Mouse (Mus musculus) embryonic stem cell, embryonic (primary cell): Measurements from ENCODE around the gene Abcg2.

Source experiments
- CTCF ChIA-PET, 4 experiments: fragments of 300-600 bp in 2 of 4; fragments of 350-600 bp in 2 of 4; sonication (Branson Sonifier 250); formaldehyde crosslinking; loops; one replicate each; lab custom pipeline; 2022; ENCODE audit warnings: inconsistent platforms in 2 of 4; lab: Charles Lee
- POLR2A ChIA-PET, 4 experiments: fragments of 300-600 bp in 2 of 4; fragments of 350-600 bp in 2 of 4; sonication (Branson Sonifier 250); formaldehyde crosslinking; loops; one replicate each; lab custom pipeline; 2022; ENCODE audit warnings: antibody characterized with exemption in 4 of 4, inconsistent platforms in 1 of 4; lab: Charles Lee

Gene Abcg2

GRCm38 (mm10) chr6:58691584-58691983, 107.3 kb downstream of the Abcg2 start:
- ChIA-PET POLR2A (no interaction called here), CTCF (no interaction called here)

DNA sequence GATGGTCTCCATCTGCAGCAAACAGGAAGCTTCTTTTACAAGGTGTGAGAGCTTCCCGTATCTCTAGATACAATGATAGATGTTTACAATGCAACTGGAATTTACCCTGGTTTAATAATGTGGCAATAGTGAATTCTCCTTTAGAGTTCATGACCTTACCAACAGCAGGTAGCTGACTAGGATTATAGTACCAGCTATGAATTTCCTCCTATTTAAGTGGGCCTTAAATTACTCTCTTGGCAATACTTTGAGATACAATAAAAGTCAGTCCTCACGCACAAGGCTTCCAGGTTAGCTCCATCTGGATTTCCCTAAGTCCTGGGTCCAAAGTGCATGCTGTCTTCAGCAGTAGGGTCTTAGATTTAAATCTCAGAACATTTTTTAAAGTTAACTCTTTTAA, 109.9 kb downstream of the Abcg2 start:
- POLR2A ChIA-PET = no interaction called here
- CTCF ChIA-PET = no interaction called here

DNA sequence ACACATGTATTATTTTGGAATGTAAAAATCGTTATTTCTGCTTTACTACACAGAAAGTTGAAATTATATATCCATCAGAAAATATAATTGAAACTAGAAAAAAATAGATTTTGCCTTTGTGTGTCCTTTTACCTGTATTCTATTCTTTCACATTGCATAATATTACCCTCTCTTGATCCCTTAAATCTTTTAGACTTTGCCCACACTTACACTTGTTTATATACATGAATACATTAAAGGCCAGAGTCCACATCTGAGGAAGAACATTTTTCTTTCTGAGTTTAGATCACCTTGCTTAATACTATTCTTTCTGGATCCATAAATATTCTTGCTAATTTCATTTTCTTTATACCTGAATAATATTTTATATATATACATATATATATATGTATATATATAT, 110.4 kb downstream of the Abcg2 start:
- CTCF ChIA-PET = no interaction called here
- POLR2A ChIA-PET = no interaction called here

- CTCF ChIA-PET = interaction anchor here in 1 of 4 experiments (0.6 kb wide), 1 partner anchor 1897 kb away, joined by 3 read pairs; no protein-coding TSS in a partner anchor
- POLR2A ChIA-PET = no interaction called here
Observed at GRCm38 (mm10) chr6:58710369-58710768, 126.0 kb downstream of the Abcg2 start.

DNA sequence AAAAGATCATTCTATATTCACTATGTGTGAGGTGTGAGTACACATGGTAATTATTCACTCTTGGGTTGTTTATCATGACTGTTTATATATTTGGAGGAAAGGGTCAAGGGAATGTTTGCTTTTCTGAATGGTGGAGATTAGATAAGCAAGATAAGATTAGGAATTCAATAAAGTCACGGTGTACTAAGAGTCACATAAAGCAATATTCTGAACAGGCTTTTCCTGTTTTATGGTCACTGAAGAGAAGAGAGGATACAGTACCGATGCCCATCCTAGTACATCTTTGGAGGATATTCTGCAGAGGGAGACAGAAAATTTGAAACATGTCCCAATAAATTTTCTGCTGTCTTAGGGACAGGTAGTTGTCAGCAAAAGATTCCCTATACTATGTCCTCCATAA, 127.6 kb downstream of the Abcg2 start:
- CTCF ChIA-PET = no interaction called here
- POLR2A ChIA-PET = no interaction called here

DNA sequence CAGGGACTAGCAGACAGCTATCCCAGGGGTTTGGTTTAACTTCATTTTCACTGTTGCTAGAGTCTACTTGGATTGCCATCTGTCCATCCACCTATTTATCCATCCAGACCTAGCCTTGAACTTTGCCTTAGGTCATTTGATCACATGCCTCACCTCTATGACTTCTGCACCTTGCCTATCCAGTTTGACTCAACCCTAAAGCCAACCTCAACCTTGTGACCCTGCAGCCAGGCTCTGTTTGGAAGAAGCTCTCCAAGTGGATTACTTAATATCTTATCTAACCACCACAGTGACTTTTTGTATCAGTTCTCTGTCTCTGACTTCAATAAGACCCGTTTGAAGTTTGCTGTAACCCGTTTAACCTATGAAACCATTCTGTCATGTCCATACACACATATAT, 149.5 kb downstream of the Abcg2 start:
- ChIA-PET CTCF (interaction anchor here in 1 of 4 experiments (0.6 kb wide), 1 partner anchor 193 kb away, joined by 3 read pairs; no protein-coding TSS in a partner anchor), POLR2A (interaction anchor here in 1 of 4 experiments (0.7 kb wide), 1 partner anchor 280 kb away, joined by 4 read pairs; no protein-coding TSS in a partner anchor)

GRCm38 (mm10) chr6:58735090-58735489, 150.8 kb downstream of the Abcg2 start:
- POLR2A ChIA-PET = no interaction called here
- CTCF ChIA-PET = no interaction called here
